Mouse (Mus musculus): ENCODE data around the gene Hmg20b.

Hmg20b gene

GRCm38 (mm10) chr10:81356352-81356990 is 6.2 kb upstream of the Hmg20b start:
- CTCF ChIA-PET: interaction anchor here (0.6 kb wide), 1 partner anchor 188 kb away, joined by 4 read pairs; no protein-coding TSS in a partner anchor

- CTCF ChIA-PET: no interaction called here
These were observed 5.3 kb upstream of the Hmg20b start for GRCm38 (mm10) chr10:81355533-81355932.

GRCm38 (mm10) chr10:81354738-81355477 is 4.6 kb upstream of the Hmg20b start:
- CTCF ChIA-PET: interaction anchor here (0.6 to 1.6 kb wide), 3 partner anchors 9 to 20 kb away, joined by 3 to 9 read pairs (median 3); no protein-coding TSS in a partner anchor

- CTCF ChIA-PET: interaction anchor here (1.0 kb wide), 1 partner anchor 26 kb away, joined by 3 read pairs; no protein-coding TSS in a partner anchor
These were observed 1.5 kb upstream of the Hmg20b start for GRCm38 (mm10) chr10:81351678-81352291.

- CTCF ChIA-PET: no interaction called here
These were observed 324 bp downstream of the Hmg20b start for GRCm38 (mm10) chr10:81349961-81350350.

GRCm38 (mm10) chr10:81349146-81349545 is 1.1 kb downstream of the Hmg20b start:
- CTCF ChIA-PET: no interaction called here

GRCm38 (mm10) chr10:81346453-81347067 is 3.7 kb downstream of the Hmg20b start:
- CTCF ChIA-PET: interaction anchor here (0.5 to 1.4 kb wide), 4 partner anchors 29 to 139 kb away, joined by 3 to 6 read pairs (median 4); no protein-coding TSS in a partner anchor

GRCm38 (mm10) chr10:81345162-81345534 is 5.1 kb downstream of the Hmg20b start:
- CTCF ChIA-PET: interaction anchor here (1.4 kb wide), 1 partner anchor 27 kb away, joined by 3 read pairs; no protein-coding TSS in a partner anchor

GRCm38 (mm10) chr10:81344421-81345161 is 5.7 kb downstream of the Hmg20b start:
- CTCF ChIA-PET: no interaction called here

- CTCF ChIA-PET: interaction anchor here (0.7 to 1.0 kb wide), 4 partner anchors 26 to 149 kb away, joined by 3 to 6 read pairs (median 3); no protein-coding TSS in a partner anchor
These were observed 7.4 kb downstream of the Hmg20b start, which contains the start of gene Gipc3 for GRCm38 (mm10) chr10:81342686-81343505. TSS of gene Gipc3 (minus strand) at chr10:81343266.

- CTCF ChIA-PET: interaction anchor here (0.7 to 1.1 kb wide), 4 partner anchors 19 to 294 kb away, joined by 3 to 8 read pairs (median 3); no protein-coding TSS in a partner anchor
These were observed 8.8 kb downstream of the Hmg20b start for GRCm38 (mm10) chr10:81341333-81341949.

GRCm38 (mm10) chr10:81340551-81341332 is 9.5 kb downstream of the Hmg20b start:
- CTCF ChIA-PET: interaction anchor here (0.6 to 1.1 kb wide), 3 partner anchors 26 to 293 kb away, joined by 3 to 8 read pairs (median 4); no protein-coding TSS in a partner anchor

GRCm38 (mm10) chr10:81336558-81336957 is 13.7 kb downstream of the Hmg20b start:
- CTCF ChIA-PET: no interaction called here

- CTCF ChIA-PET: no interaction called here
These were observed 14.6 kb downstream of the Hmg20b start for GRCm38 (mm10) chr10:81335393-81336340.

GRCm38 (mm10) chr10:81334324-81334723 is 16.0 kb downstream of the Hmg20b start:
- CTCF ChIA-PET: no interaction called here

- CTCF ChIA-PET: interaction anchor here (0.6 kb wide), 1 partner anchor 1557 kb away, joined by 4 read pairs; no protein-coding TSS in a partner anchor
These were observed 18.0 kb downstream of the Hmg20b start for GRCm38 (mm10) chr10:81332277-81332676.

- CTCF ChIA-PET: interaction anchor here (1.3 kb wide), 1 partner anchor 9 kb away, joined by 3 read pairs; no protein-coding TSS in a partner anchor
These were observed 20.3 kb downstream of the Hmg20b start for GRCm38 (mm10) chr10:81330007-81330406.
